Mouse (Mus musculus) gastrocnemius, postnatal 36 days (tissue): ENCODE results near the gene Jpt1. TPM values are rescaled to one million over a fixed set of nuclear protein-coding genes. Genes with fewer than 3 reads are reported as not detected.
"Not testable (repeated sequence)": the region's sequence is repeated elsewhere in the genome, so short reads cannot be mapped to it uniquely, and the experiment has no call there.

Experiments
- DNase-seq, 2 experiments: peaks; one replicate each; pipeline ENCODE4 v3.0.0; 2022
- intact Hi-C: fragments of 180-260 bp; cut with DNase I; formaldehyde crosslinking; loops from one replicate; pipeline ENCODE4 v1.15.1; 2025
- total RNA-seq, 2 experiments: library from RNA; stranded (reverse); gene quantifications; 2 replicates each; pipeline ENCODE4 v1.2.3; 2021

The Jpt1 gene
- total RNA-seq, 2 experiments from 2014 or later: 34.6 to 48.3 TPM

DNA sequence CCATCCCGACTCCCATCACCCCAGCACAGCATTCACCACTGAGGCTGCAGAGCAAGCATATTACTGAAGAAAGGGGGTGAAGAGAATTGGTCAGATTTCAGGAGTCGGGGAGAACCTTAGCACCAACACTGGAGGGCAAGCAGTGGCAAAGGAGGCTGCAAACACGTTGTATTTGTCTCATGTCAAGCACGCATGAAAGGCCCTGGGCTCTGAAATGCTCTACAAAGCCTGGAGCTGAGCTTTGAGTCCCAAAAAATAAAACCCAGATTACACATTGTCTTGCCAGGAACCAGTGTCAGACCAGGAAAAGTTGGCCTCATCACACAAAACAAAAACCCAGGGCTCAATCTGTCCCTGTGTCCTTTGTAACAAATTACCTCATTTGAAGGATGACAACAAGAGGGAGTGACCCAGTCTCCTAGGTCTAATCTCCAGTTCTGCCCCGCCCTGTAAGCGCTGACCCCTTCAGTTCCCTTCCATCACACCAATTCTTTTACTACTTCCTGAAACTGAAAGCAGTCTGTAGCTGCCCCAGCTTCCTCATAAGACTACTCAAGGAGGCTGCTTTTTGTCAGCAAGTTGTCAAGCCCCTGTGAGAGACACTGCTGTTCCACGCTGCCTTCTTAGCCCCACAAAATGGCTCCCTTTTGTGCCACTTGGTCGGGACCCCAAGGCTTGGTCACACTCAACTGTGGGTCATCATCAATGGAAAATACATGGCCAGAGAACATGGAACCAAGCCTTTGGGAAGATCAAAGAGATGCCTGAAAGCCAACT lies 1.6 kb downstream of the Jpt1 start:
- peak in 1 of 2 experiments; percentile 18 for DNase-seq
- intact Hi-C loops: no loop called here

DNA sequence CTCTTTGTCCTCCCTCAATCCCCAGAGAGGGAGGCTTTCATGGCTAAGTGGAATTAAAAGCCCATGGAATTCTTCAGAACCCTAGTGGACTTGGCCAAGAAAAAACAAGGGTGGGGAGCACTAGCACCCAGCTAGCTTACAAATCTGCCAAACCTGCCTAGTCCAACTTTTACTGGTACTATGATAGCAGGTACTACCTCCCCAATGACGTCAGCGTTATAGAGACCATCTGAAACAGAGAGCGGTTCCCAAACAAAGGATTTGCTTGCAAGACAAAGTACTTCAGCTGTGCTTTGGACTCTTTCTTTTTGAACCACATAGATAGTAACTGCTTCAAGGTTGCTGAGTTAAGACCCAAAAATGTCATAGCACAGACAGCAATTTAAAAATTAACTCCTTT lies 2.2 kb downstream of the Jpt1 start:
- intact Hi-C loops: no loop called here
- no peak for DNase-seq

GRCm38 (mm10) chr11:115511121-115511520 lies 3.1 kb downstream of the Jpt1 start:
- intact Hi-C loops: no loop called here
- DNase-seq: peak in 1 of 2 experiments; percentile 9

DNA sequence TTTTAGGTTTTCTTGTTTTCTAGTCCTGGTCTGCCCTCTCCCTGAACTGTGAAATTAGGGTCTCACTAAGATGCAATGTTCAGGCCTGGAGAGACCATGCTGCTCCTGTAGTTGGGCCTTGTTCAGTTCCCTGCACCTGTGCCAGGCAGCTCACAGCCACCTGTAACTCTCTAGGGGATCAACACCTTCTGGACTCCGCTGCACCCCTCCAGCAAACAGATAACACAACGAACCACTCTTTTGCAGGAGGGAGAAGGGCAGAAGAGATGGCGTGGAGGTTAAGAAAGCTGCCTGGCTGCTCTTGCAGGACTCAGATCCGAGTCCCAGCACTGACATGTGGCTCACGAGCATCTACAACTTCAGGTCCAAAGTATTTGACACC lies 3.7 kb downstream of the Jpt1 start:
- peak in 1 of 2 experiments; percentile 9 for DNase-seq
- intact Hi-C loops: no loop called here

DNA sequence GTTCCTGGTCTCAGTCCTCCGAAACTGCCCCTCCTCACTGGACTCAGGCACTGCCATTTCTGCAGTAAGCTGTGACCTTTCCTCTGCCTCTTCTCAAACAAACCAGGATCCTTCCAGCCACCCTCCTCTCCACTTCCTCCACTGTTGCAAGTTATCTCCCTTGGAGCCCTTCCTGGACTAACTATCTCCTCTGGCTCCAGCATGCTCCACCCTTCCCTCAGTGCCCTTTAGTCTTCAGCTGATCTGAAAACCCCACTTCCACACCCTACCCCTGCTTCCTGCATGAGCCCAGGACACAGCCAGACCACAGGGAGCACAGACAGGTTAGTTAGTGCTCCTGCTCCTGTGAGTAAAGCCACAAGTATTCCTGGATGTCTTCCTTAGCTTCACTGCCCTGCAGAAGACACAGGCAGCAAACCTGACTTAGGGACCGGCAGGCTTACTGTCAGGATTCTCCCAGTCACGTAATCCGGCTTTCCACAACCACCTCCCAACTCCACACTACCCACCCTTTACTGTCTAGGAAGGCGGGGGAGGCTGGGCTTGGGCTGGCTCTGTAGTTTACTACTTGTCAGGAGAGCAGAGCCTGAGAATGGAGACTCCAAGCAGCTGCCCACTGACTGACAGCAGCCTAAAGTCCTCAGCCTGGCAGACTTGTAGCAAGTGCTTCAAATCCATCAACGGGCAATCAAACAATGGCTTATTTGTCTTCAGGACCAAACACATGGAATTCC lies 4.2 kb downstream of the Jpt1 start:
- peak in 1 of 2 experiments; percentile 14 for DNase-seq
- intact Hi-C loops: no loop called here

DNA sequence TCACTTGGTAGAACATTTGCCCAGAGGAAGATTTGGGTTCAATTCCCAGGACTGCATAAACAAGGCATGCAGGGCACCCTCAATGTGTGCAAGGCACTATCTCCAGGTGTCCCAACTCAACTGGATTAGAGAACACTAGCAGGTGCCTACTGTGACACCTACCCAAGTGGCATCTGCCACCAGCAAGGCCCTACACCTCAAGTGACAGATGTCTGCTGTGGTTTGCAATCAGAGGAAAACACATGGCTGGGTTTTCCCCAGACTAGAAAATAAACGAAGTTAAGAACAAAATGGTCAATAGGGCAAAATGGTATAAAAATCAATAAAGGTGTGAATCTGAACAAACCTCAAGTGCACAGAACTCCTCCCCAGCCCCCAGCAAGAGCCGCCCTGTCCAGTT lies 6.1 kb downstream of the Jpt1 start:
- no peak for DNase-seq
- intact Hi-C loops: no loop called here

DNA sequence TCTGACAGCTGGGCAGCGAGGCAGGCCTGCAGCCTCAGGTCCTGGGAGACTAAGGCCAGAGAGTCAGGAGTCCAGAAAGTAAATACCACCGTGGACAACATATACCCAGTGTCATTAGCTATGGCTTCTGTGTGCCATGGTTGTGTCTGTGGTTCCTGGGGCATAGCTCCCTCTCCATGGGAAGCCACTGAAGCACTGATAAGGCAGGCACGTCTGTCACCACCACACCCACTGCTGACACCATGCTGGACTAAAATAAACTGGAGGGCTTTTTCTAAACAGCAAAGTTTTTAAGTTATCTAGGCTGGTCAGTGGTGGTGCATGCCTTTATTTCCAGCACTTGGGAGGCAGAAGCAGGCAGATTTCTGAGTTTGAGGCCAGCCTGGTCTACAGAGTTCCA lies 7.6 kb downstream of the Jpt1 start:
- DNase-seq: no peak
- intact Hi-C loops: no loop called here

DNA sequence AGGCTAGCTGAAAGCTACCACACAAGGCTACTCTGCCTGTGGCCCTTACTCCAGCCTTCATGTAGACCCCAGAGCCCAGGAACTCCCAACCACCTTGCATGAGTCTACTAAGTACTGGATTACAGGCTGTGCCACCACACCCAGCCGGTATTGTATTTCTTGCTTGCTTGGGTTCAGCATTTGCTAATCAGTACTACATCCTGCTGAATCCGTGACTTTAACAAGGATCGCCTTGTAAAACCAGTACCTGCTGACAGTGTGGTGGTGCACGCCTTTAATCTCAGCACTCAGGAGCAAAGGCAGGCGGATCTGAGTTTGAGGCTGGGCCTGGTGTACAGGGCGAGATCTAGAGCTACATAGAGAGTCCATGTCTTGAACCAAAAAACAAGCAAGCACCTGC lies 11.6 kb downstream of the Jpt1 start:
- DNase-seq: no peak
- intact Hi-C loops: no loop called here

DNA sequence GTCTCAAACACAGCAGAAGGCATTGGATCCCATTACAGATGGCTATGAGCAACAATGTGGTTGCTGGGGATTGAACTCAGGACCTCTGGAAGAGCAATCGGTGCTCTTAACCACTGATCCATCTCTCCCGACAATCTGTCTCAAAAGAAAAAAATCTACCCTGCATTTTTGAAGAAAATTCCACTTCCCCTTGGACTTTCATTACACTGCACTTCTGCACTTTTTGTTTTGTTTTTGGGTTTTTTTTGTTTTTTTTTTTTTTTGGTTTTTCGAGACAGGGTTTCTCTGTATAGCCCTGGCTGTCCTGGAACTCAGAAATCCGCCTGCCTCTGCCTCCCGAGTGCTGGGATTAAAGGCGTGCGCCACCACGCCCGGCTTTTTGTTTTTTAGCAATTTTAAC lies 17.6 kb downstream of the Jpt1 start:
- intact Hi-C loops, DNase-seq: not testable (repeated sequence)

DNA sequence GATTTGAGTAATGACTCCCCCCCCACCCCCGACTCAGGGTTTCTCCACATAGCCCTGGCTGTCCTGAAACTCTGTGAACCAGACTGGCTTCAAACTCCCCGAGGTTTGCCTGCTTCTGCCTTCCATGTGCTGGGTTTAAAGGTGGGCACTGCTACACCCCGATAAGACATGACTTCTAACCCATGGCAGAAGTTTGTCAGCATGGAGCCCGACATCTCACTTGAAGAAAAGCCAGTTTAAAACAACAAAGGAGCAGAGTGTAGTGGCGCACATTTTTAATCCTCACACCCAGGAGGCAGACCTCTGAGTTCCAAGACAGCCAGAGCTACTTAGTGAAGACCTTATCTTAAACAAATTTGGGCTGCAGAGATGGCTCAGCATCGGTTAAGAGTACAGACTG lies 21.8 kb downstream of the Jpt1 start:
- no peak for DNase-seq
- intact Hi-C loops: no loop called here

DNA sequence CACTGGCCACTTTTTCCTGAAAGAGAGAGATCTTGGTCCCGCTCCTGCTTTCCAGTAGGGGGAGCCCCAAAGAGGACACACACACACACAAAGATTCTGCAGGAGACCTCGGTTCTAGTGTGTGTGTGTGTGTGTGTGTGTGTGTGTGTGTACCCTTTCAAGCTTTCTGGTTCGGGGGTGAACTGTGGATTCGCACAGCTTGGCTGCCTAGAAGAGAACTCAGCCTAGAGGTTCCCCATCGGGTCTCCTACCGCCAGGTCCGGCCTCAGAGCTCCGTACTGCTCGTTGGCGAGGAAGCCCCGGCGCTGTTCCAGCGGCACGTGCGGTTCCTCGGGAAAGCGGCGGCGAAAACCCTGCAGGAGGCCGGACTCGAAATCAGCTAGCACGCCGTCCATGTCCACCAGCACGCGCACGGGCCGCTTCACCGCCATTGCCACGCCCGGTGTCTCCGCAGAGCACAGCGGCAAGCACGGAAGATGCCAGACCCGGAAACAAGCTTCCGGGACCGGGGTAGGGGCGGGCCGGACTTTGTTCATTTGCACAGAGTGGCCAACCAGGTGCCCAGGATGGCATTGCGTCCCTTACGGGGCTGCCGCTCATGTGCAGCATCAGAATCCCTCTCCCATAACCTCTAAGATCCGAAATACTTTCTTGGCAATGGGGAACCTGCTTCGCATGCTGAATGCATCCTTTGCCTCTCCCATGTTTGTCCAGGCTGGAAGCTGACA lies 22.7 kb downstream of the Jpt1 start, which contains the start of gene Nt5c:
Nt5c (minus strand) TSS at position 507 of the 728 bp plus-strand sequence.
- intact Hi-C loops: no loop called here

GRCm38 (mm10) chr11:115490441-115491355 lies 23.5 kb downstream of the Jpt1 start:
- intact Hi-C loops: no loop called here
- DNase-seq: no peak

More for the DNA sequence above, 22.7 kb downstream of the Jpt1 start, which contains the start of gene Nt5c:
- peak; percentile 72 for DNase-seq

DNA sequence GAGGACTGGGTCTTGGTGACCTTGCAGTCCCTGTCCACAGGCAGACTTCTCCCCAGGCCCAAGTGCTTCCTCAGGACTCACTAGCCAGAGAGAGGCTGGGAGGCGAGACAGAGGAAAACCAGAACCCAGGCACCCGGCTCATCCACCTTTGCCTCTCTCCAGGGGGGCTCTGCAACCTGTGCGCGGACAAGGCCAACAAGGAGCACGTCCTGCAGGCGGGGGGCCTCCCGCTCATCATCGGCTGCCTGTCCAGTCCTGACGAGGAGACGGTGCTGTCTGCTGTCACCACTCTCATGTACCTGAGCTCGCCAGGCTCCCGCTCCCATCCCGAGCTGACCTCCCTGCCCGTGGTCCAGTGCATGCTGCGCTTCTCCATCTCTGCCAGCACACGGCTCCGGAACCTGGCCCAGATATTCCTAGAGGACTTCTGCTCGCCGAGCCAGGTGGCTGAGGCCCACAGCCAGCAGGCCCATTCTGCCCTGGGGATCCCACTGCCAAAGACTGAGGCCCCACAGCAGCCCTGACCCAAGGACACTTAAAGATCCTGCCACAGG lies 25.6 kb downstream of the Jpt1 start:
- no peak for DNase-seq
- intact Hi-C loops: loop anchor here (5.0 kb wide), 2 partner anchors 124 to 229 kb away; partner anchors contain the start of gene Mif4gd

- intact Hi-C loops: loop anchor here (2.0 to 5.0 kb wide), 3 partner anchors 54 to 232 kb away; partner anchors contain the start of gene Mif4gd
- DNase-seq: no peak
Observed at GRCm38 (mm10) chr11:115485155-115485554, 29.0 kb downstream of the Jpt1 start.

DNA sequence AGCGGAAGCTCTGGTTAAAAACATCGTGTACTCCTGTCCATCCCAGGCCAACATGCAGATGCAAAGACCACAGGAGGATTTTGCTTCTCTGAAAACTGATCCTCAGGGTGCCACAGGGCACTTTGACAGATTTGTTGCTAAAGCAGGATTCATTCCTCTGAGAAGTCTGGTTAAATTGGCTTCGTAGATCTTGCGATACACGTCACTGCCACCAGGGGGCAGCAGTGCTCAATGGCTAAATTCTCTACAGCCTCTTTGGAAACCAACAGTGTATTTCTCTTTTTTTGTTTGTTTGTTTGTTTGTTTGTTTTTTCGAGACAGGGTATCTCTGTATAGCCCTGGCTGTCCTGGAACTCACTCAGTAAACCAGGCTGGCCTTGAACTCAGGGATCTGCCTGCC lies 30.5 kb downstream of the Jpt1 start:
- intact Hi-C loops: loop anchor here (2.0 kb wide), 1 partner anchor 55 kb away; no protein-coding TSS in a partner anchor
- peak; percentile 41 to 82 for DNase-seq

- intact Hi-C loops: no loop called here
- DNase-seq: no peak
Observed at GRCm38 (mm10) chr11:115483278-115483677, 30.9 kb downstream of the Jpt1 start.

- intact Hi-C loops: no loop called here
- DNase-seq: no peak
Observed at GRCm38 (mm10) chr11:115481553-115482259, 32.5 kb downstream of the Jpt1 start.

GRCm38 (mm10) chr11:115478296-115478938 lies 35.8 kb downstream of the Jpt1 start:
- intact Hi-C loops: no loop called here
- DNase-seq: no peak
